Mouse (Mus musculus): ENCODE results near the gene Chrna4.

- TF ChIP-seq POLR2A (IDR thresholded peaks at IDR 0.05; ENCODE audit: control insufficient read depth, low read depth, low read length) (no peak), CTCF (IDR thresholded peaks at IDR 0.05; ENCODE audit: control insufficient read depth, insufficient read depth, insufficient replicate concordance, low read depth, low read length) (no peak)
Observed at GRCm38 (mm10) chr2:181080886-181081285, 37.5 kb upstream of the Chrna4 start.

Data from testis, adult 2 months (tissue).